Mouse (Mus musculus): ENCODE measurements around the gene Gm10053.

Gene Gm10053

DNA sequence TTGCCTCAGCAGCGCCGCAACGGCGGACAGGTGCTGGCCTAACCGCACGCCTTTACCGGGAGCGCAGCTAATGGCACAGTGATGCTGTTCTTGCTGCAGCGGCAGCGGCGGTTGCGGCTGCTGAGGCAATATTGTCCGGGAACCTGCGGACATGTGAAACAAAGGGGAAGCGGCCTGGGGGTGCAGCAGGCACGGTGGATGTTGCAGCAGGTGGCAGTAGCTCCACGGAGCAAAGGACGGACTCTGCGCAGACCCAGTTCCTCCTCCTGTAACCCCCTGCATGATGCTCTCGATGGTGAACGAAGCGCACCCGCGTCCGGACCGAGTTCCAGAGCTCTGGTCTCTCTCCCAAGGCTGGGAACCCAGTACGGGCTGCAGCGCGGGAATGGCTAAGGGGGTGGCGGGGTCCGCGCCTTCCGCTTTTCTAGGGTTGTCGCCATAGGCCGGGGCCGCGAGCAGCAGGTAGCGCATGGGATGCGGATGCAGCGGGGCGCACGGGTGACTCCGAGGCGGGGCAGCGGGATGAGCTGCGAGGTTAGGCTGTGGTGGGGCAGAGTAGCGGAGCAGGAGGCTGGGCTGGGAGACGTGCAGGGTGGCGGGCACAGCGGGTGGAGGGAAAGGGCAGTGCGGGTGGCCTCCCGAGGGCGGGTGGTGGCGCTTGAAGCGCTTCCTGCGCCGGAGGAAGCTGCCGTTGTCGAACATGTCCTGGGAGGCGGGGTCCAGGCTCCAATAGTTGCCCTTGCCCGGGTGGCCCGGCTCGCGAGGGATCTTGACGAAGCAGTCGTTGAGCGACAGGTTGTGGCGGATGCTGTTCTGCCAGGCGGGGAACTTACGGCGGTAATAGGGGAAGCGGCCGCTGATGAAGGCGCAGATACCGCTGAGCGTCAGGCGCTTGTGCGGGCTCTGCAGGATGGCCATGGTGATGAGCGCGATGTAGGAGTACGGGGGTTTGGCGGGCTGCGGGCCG is 24.4 kb downstream of the Gm10053 start:
- peak; percentile 13 for DNase-seq (ENCODE audit: low read depth, low spot score)

- no peak for DNase-seq (ENCODE audit: low read depth, low spot score)
Measured at GRCm38 (mm10) chr19:24900581-24901220, 25.2 kb downstream of the Gm10053 start, which contains the start of gene Foxd4. Gene Foxd4 (minus strand): TSS chr19:24901197.

- no peak for DNase-seq (ENCODE audit: low read depth, low spot score)
Measured at GRCm38 (mm10) chr19:24901666-24902065, 26.2 kb downstream of the Gm10053 start.

GRCm38 (mm10) chr19:24902256-24902655 is 26.8 kb downstream of the Gm10053 start:
- DNase-seq (ENCODE audit: low read depth, low spot score): no peak

GRCm38 (mm10) chr19:24902821-24903220 is 27.3 kb downstream of the Gm10053 start:
- DNase-seq (ENCODE audit: low read depth, low spot score): no peak

GRCm38 (mm10) chr19:24907655-24908054 is 32.2 kb downstream of the Gm10053 start:
- no peak for DNase-seq (ENCODE audit: low read depth, low spot score)

DNA sequence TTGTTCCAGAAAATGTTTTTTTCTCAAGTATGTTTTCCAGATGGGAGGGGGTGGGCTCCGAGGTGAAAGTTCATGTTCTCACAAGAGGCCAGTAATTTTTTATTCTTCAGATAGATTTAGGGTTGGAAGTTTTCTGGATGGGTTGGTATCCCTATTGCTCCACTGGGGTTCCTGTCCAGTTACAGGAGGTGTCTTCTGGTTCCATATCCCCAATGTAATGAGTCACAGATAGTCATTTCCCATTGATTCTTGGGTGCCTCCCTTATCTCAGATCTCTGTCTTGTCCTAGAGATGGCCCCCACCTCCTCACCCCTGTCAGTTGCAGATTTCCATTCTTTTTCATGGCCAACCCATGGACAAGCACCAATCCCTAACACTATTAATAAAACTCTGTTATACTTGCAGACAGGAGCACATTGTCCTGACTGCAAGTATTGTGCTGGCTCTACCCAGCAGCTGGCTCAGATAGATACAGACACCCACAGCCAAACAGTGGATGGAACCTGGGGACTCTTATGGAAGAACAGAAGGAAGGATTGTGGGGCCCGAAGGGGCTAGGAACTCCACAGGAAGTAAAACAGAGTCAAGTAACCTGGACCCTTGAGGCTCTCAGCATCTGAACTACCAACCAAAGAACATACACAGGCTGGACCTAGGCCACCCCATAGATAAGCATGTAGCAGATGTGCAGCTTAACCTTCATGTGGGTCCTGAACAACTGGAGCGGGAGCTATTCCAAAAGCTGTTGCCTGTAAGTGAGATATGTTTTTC is 33.1 kb downstream of the Gm10053 start:
- no peak for DNase-seq (ENCODE audit: low read depth, low spot score)

GRCm38 (mm10) chr19:24920866-24921265 is 45.4 kb downstream of the Gm10053 start:
- DNase-seq (ENCODE audit: low read depth, low spot score): no peak
